Mouse (Mus musculus): ENCODE measurements at regions not wholly inside any gene's neighbourhood (a gene's known extent, or its start where the extent isn't known, plus 50 kb on each side); places are given as distances from the start of the nearest gene placed in this dataset.

- TF ChIP-seq POLR2A (IDR thresholded peaks at IDR 0.05; ENCODE audit: extremely low read depth, insufficient read depth, low read length) (no peak), CTCF (IDR thresholded peaks at IDR 0.05; ENCODE audit: low read depth, low read length) (no peak)
These were observed 1097.4 kb downstream of the Adam6a start for GRCm38 (mm10) chr12:114641089-114641488.
